Mouse (Mus musculus) lung, embryonic 14.5 days (tissue): Measurements from ENCODE around the gene Lrrc20. TPM values are rescaled to one million over a fixed set of nuclear protein-coding genes. Genes with fewer than 3 reads are reported as not detected.

ENCODE experiments used
- ATAC-seq: fragments of 200-750 bp; cut with Nextera tagmentation; 2 replicates; pipeline ENCODE4 v1.8.0; 2017; ENCODE audit warnings: mild to moderate bottlenecking, moderate TSS enrichment, moderate library complexity; ENCODE audit not compliant: insufficient read depth
- DNase-seq: peaks from one replicate; pipeline ENCODE4 v3.0.0-alpha.2; 2015
- H3K27ac ChIP-seq: fragments of 300-500 bp; sonication (generic); 2 replicates; pipeline ENCODE4 v1.5.1; 2014; ENCODE audit warnings: low read depth, mild to moderate bottlenecking, moderate library complexity
- H3K27me3 ChIP-seq: fragments of 300-500 bp; sonication (generic); 2 replicates; pipeline ENCODE4 v1.6.1; 2014; ENCODE audit warnings: low read length, control low read depth; ENCODE audit not compliant: insufficient read depth
- H3K36me3 ChIP-seq: fragments of 300-500 bp; sonication (generic); 2 replicates; pipeline ENCODE4 v1.6.1; 2014; ENCODE audit warnings: control low read depth; ENCODE audit not compliant: insufficient read depth
- H3K4me1 ChIP-seq: fragments of 300-500 bp; sonication (generic); 2 replicates; pipeline ENCODE4 v1.6.1; 2014; ENCODE audit warnings: antibody characterized with exemption, control low read depth; ENCODE audit not compliant: insufficient read depth
- H3K4me2 ChIP-seq: fragments of 300-500 bp; sonication (generic); 2 replicates; pipeline ENCODE4 v1.6.1; 2014; ENCODE audit warnings: mild to moderate bottlenecking
- H3K4me3 ChIP-seq: fragments of 300-500 bp; sonication (generic); 2 replicates; pipeline ENCODE4 v1.5.1; 2014; ENCODE audit warnings: low read depth, low read length
- H3K9ac ChIP-seq: fragments of 300-500 bp; sonication (generic); 2 replicates; pipeline ENCODE4 v1.6.1; 2014
- H3K9me3 ChIP-seq: fragments of 300-500 bp; sonication (generic); 2 replicates; pipeline ENCODE4 v1.6.1; 2016; ENCODE audit warnings: low read depth, low read length, control low read depth
- CTCF ChIP-seq: IDR thresholded peaks from 2 replicates; pipeline ENCODE4 v1.5.1; 2016; ENCODE audit warnings: antibody characterized with exemption, low read depth
- WGBS: fragments of 180-500 bp; shearing (Covaris S2); extraction: QIAGEN DNeasy Blood & Tissue Kit; methylation state at CpG from one replicate; pipeline ENCODE4 v1.1.7; 2014; 5-methylcytosine and 5-hydroxymethylcytosine counted together
- polyA plus RNA-seq: library from polyadenylated mRNA; unstranded; fragments of >200 nt; fragmentation: Nextera tagmentation; extraction: Ambion mirVana; gene quantifications from 2 replicates; pipeline ENCODE4 v1.2.1, GENCODE M21; 2014

The Lrrc20 gene
- polyA plus RNA-seq, 1 experiment from 2014 or later: 9.8 TPM

DNA sequence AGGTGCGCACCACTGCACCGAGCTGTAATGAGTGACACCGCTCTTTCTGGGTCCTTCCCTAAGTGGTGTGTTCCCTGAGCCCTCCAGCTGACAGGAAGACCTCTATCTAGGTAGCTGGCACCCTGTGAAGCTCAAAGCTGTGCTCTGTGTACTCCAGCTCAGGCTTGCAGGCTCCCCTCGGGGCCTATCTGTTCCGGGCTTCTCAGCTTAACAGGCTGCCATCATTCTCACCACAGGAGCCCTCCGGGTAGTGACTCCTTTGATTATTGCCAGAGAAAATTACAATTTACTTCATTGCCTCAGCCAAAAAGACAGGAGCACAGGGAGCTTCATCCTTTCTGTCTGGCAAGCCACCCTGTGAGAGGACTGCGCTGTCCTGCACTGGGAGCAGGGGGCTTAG lies 57.7 kb downstream of the Lrrc20 start:
- H3K4me3 ChIP-seq: no peak overlapping the region
- H3K4me1 ChIP-seq: peaks cover 13% of the 10 kb centered on the region
- H3K27ac ChIP-seq: no peak overlapping the region
- H3K9ac ChIP-seq: no peak overlapping the region
- DNase-seq (no peak), ATAC-seq (no peak)
- WGBS: 72% methylated on average over 7 of the region's 7 CpGs
- H3K9me3 ChIP-seq: no peaks in the 10 kb centered on the region
- no peak for TF ChIP-seq CTCF
- no peak overlapping the region for H3K4me2 ChIP-seq
- H3K27me3 ChIP-seq: no peaks in the 10 kb centered on the region
- no peaks in the 10 kb centered on the region for H3K36me3 ChIP-seq

DNA sequence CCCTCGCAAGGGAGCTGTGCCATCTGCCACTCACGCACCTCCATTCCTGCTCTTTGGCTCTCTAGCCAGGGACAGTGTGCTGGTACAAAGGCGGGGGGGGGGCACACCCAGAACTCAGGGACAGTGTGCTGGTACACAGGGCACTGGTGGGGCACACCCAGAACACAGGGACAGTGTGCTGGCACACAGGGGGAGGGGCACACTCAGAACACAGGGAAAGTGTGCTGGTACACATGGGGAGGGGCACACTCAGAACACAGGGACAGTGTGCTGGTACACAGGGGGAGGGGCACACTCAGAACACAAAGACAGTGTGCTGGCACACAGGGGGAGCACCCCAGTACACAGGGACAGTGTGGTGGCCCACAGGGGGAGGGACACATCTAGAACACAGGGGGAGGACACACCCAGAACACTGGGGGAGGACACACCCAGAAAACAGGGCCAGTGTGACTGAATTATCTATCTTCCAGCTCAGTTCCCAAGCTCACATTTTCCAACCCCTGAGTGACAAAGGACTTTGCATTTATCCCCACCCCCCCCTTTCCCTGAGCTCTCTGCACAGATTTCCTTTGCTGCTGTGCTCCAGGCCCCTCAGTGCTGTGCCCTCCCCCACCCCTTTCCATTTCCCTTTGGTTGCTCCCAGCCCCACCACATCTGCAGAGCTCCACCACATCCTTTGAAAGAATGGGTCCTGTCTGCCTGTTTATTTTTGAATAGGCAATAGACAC lies 58.9 kb downstream of the Lrrc20 start:
- no peak overlapping the region; the same call in 1 of the 2 replicates for H3K9ac ChIP-seq
- peaks cover 13% of the 10 kb centered on the region for H3K4me1 ChIP-seq
- H3K36me3 ChIP-seq: no peaks in the 10 kb centered on the region
- H3K27ac ChIP-seq: peak overlapping the region; percentile 80
- no peak overlapping the region for H3K4me3 ChIP-seq
- no peak overlapping the region for H3K4me2 ChIP-seq
- no peaks in the 10 kb centered on the region for H3K27me3 ChIP-seq
- ATAC-seq (peak; percentile 70), DNase-seq (peak; percentile 51)
- TF ChIP-seq CTCF: no peak
- 74% methylated on average over 3 of the region's 3 CpGs for WGBS
- no peaks in the 10 kb centered on the region for H3K9me3 ChIP-seq

DNA sequence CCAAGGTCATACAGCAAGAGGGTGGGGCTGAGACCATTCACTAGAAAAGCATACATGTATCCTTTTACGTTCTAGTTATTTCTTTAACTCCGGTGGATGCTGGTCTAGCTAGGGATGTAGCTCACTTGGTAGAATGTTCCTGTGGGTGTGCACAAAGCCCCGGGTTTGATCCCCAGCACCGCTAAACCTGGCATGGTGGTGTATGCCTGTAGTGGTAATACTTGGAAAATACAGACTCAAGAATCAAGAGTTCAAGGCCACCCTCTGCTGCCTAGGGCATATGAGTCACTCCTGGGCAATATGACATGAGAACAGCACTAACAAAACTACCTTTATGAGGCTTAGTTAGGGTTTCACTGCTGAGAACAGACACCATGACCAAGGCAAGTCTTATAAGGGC lies 59.8 kb downstream of the Lrrc20 start:
- no peak overlapping the region for H3K4me3 ChIP-seq
- DNase-seq (no peak), ATAC-seq (no peak)
- no peak for TF ChIP-seq CTCF
- H3K36me3 ChIP-seq: no peaks in the 10 kb centered on the region
- no peak overlapping the region for H3K9ac ChIP-seq
- peak overlapping the region; percentile 80; the same call in 1 of the 2 replicates for H3K27ac ChIP-seq
- peaks cover 13% of the 10 kb centered on the region for H3K4me1 ChIP-seq
- H3K27me3 ChIP-seq: no peaks in the 10 kb centered on the region
- no peaks in the 10 kb centered on the region for H3K9me3 ChIP-seq
- no peak overlapping the region for H3K4me2 ChIP-seq
- 70% methylated on average over 4 of the region's 4 CpGs for WGBS

DNA sequence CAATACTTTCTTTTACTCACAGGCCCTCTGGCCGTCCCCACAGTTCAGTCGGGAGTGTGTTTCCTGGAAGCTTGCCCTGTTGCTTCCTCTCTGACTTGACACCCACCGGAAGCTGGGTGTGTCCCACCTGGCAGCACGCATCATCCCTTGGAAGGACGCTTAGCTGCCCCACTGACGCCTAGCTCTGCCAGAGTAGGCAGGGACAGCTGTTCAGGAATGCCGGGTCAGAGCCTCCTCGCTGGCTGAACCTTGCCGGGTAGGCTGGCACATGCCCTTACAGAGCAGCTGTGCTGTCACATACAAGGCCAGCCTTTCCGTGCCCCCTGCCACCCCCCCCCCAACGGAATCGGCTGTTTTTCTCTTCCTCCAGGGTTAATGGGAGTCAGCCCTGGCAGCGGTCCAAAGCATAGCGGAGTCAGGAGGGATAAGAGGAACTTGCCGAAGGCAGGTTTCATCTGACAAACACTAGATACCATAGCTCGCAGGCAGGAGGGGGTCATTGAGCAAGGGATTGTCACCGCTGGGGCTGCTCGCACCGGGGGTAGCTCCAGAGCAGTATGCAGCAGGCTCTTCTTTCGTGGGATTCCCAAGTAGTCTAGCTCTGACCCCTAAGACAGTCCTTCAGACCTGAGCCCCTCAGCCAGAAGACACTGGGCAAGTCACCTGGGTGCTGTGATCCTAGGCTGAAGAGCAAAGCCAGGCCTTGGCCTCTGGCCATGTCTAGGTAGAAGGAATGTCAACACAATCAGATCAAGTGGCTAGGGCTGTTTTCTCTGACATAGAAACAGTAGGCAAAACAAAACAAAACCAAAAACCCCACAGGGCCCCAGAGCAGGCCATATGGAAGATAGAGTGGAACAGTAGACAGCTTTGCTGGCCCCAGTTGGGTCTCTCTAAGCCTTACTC lies 60.8 kb downstream of the Lrrc20 start:
- H3K4me2 ChIP-seq: peak overlapping the region; percentile 39
- no peak overlapping the region for H3K4me3 ChIP-seq
- no peak for TF ChIP-seq CTCF
- DNase-seq (peak; percentile 84), ATAC-seq (peak; percentile 66)
- H3K36me3 ChIP-seq: no peaks in the 10 kb centered on the region
- H3K27ac ChIP-seq: peak overlapping the region; percentile 80
- H3K9me3 ChIP-seq: no peaks in the 10 kb centered on the region
- peaks cover 13% of the 10 kb centered on the region for H3K4me1 ChIP-seq
- H3K9ac ChIP-seq: peak overlapping the region; percentile 16; the same call in 1 of the 2 replicates
- WGBS: 13% methylated on average over 20 of the region's 20 CpGs
- no peaks in the 10 kb centered on the region for H3K27me3 ChIP-seq

DNA sequence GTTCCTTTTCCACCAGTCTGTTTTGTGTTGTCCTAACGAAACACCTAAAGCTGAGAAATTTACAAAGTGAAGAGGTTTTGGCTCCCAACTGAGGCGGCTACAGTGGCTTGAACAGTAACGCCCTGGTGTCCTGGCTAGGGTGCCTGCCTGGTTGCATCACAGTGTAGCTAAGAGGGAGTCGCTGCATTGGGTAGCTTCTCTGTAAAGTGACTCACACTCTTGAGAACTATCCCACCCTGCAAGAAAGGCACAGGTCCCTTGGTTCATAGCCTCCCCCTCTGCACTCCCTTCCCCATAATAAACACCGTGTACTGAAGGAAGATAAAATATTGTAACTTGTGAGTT lies 61.4 kb downstream of the Lrrc20 start:
- Histone ChIP-seq H3K27me3 (no peaks in the 10 kb centered on the region), H3K36me3 (no peaks in the 10 kb centered on the region), H3K27ac (peak overlapping the region; percentile 80), H3K9ac (no peak overlapping the region), H3K4me3 (no peak overlapping the region), H3K9me3 (no peaks in the 10 kb centered on the region), H3K4me1 (peaks cover 13% of the 10 kb centered on the region), H3K4me2 (no peak overlapping the region)
- no peak for ATAC-seq
- WGBS: 71% methylated on average over 5 of the region's 5 CpGs
- no peak for TF ChIP-seq CTCF
- DNase-seq: no peak

DNA sequence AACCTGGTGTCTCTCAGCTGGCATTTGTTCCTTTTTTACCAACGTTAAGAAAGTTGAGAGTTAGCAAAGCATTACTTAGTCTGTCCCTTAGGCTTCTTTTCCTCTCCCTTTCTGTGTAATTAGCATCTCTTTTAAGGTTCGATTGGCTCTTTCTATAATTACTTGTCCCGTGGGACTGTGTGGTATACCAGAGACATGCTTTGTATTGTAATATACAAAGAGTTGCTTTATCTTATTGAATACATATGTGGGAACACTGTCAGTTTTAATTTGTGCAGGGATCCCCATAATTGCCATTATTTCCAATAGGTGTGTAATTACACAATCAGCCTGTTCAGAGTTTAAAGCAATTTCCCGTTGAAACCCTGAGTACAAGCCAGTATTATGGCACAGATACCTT lies 62.8 kb downstream of the Lrrc20 start:
- WGBS: 57% methylated on average over 4 of the region's 4 CpGs
- Histone ChIP-seq H3K27ac (no peak overlapping the region), H3K36me3 (no peaks in the 10 kb centered on the region), H3K4me3 (no peak overlapping the region), H3K4me2 (no peak overlapping the region), H3K4me1 (peaks cover 13% of the 10 kb centered on the region), H3K9me3 (no peaks in the 10 kb centered on the region), H3K9ac (no peak overlapping the region), H3K27me3 (no peaks in the 10 kb centered on the region)
- ATAC-seq: no peak
- DNase-seq: no peak
- no peak for TF ChIP-seq CTCF
